9 mouse cellular contexts compared by ENCODE assay signal in the genomic region with DNA sequence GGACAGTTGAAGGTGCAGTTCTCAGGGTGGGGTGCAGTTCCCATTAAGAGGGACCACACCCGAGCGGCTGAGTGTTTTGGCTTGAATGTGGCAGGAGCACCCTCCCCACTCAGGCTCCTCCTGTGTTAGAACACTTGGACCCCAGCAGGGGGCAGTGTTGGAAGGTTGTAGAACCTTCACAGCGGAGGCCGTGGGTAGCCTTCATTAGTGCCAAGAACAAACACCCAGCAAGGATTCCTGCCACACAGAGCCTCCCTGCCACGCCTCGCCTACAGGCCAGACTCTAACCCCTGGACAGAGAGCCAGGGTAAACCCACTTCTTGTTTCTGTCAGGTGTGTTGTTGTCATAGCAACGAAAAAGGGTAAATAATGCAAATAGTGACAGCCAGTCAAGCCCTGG.
DNase-seq lines count a peak whose midpoint lies in the region; ATAC-seq and TF ChIP-seq lines count a peak whose summit lies in the region.
"Had no signal": no experiment of that assay in that cellular context is flagged by ENCODE, and none has a peak within 500 bp of the region (broad histone marks: within the 10 kb centered on the region; RNA-seq: fewer than 3 reads in every experiment).

No protein-coding gene starts in this region.

- 45% methylated on average over 7 of the region's 7 CpGs for WGBS in kidney, adult 2 months
- 59% methylated on average over 7 of the region's 7 CpGs for WGBS in kidney, embryonic 15.5 days

- peak; percentile 61 for TF ChIP-seq CTCF in kidney, adult 2 months (conservative IDR thresholded peaks at IDR 0.05; ENCODE audit: insufficient read depth, insufficient read length, low read depth, low read length)
- TF ChIP-seq CTCF in CH12.LX (conservative IDR thresholded peaks at IDR 0.05 in 1 of 2, IDR thresholded peaks at IDR 0.05 in 1 of 2; ENCODE audit: low read depth in 2 of 2, low read length in 2 of 2): peak; percentile 24 to 50; a peak in 2 of 4 replicates

- H3K4me2 ChIP-seq in kidney, embryonic 15.5 days: no peak overlapping the region
- no peak overlapping the region for H3K4me2 ChIP-seq in CH12.LX (ENCODE audit: insufficient read depth, low read depth, poor library complexity, severe bottlenecking)
- H3K4me2 ChIP-seq: limb, embryonic 13.5 days had no signal

- no peak overlapping the region for H3K4me3 ChIP-seq in kidney, adult 2 months (ENCODE audit: insufficient read depth, low read depth, low read length)
- H3K4me3 ChIP-seq in kidney, embryonic 15.5 days (replicated peaks): no peak overlapping the region
- no peak overlapping the region for H3K4me3 ChIP-seq in CH12.LX (replicated peaks in 1 of 3; ENCODE audit: low read depth in 2 of 3, low read length in 2 of 3, poor library complexity in 1 of 3)
- H3K4me3 ChIP-seq: limb, embryonic 13.5 days had no signal

- ATAC-seq in kidney, embryonic 15.5 days (replicated peaks; ENCODE audit: low FRiP score): no peak
- ATAC-seq in monocyte, adult 5-6 weeks (replicated peaks; ENCODE audit: insufficient number of reproducible peaks, low FRiP score, low TSS enrichment, poor library complexity, severe bottlenecking): no peak

- no peaks in the 10 kb centered on the region for H3K9me3 ChIP-seq in kidney, embryonic 15.5 days (replicated peaks)
- no peaks in the 10 kb centered on the region for H3K9me3 ChIP-seq in CH12.LX (replicated peaks; ENCODE audit: low read length)
- H3K9me3 ChIP-seq: limb, embryonic 13.5 days had no signal

- no peak overlapping the region for H3K27ac ChIP-seq in kidney, adult 2 months (ENCODE audit: insufficient read depth, low read depth, low read length)
- H3K27ac ChIP-seq in kidney, embryonic 15.5 days: no peak overlapping the region
- H3K27ac ChIP-seq in CH12.LX (ENCODE audit: insufficient read depth, low read depth): no peak overlapping the region
- H3K27ac ChIP-seq: limb, embryonic 13.5 days had no signal

- dilution Hi-C loops in CH12.LX (cut with MboI; ENCODE audit: extremely low pct_ligation_motif_present, extremely low pct_unique_long_range_greater_than_20kb, low sequenced_read_pairs): no loop called here

- no peaks in the 10 kb centered on the region for H3K79me2 ChIP-seq in CH12.LX (replicated peaks; ENCODE audit: control insufficient read depth, extremely low read depth, insufficient read depth, poor library complexity, severe bottlenecking)

- H3K9ac ChIP-seq in kidney, embryonic 15.5 days: no peak overlapping the region
- no peak overlapping the region for H3K9ac ChIP-seq in CH12.LX (ENCODE audit: insufficient read depth, low read depth)
- H3K9ac ChIP-seq: limb, embryonic 13.5 days had no signal

- no peaks in the 10 kb centered on the region for H3K27me3 ChIP-seq in kidney, adult 2 months (replicated peaks; ENCODE audit: control insufficient read depth, insufficient read depth, low read length)
- peaks cover 29% of the 10 kb centered on the region for H3K27me3 ChIP-seq in kidney, embryonic 15.5 days
- H3K27me3 ChIP-seq in CH12.LX (replicated peaks): peaks cover 73% of the 10 kb centered on the region

- no peaks in the 10 kb centered on the region for H3K36me3 ChIP-seq in kidney, adult 2 months (ENCODE audit: control insufficient read depth, insufficient read depth, low read length)
- H3K36me3 ChIP-seq in kidney, embryonic 15.5 days: no peaks in the 10 kb centered on the region
- H3K36me3 ChIP-seq in CH12.LX (replicated peaks in 1 of 2; ENCODE audit: control insufficient read depth in 1 of 2, insufficient read depth in 1 of 2, low read length in 1 of 2): no peaks in the 10 kb centered on the region
- H3K36me3 ChIP-seq: limb, embryonic 13.5 days had no signal

- peak; percentile 19 for DNase-seq in kidney, adult 2 months
- DNase-seq in CH12.LX (ENCODE audit: extremely low read depth): peak; percentile 53
- peak; percentile 53 to 54 for DNase-seq in adrenal gland, postnatal 36 days
- DNase-seq in kidney, postnatal 25 days: peak; percentile 31 to 56
- DNase-seq in retina, postnatal 1 day: peak; percentile 72
- no peak for DNase-seq in layer of hippocampus, postnatal 36 days

- TF ChIP-seq POLR2A in kidney, adult 2 months (IDR thresholded peaks at IDR 0.05; ENCODE audit: low read depth, low read length): no peak
- no peak for TF ChIP-seq POLR2A in CH12.LX (IDR thresholded peaks at IDR 0.05; ENCODE audit: low read depth, low read length)

- TF ChIP-seq EP300 in CH12.LX (IDR thresholded peaks at IDR 0.05; ENCODE audit: low read length): no peak

- in situ Hi-C loops in CH12.LX (cut with MboI; ENCODE audit: low pct_ligation_motif_present, low pct_unique_long_range_greater_than_20kb, low sequenced_read_pairs): loop anchor here (25.0 kb wide), 1 partner anchor 360 kb away; no protein-coding TSS in a partner anchor

- peak; percentile 26 for TF ChIP-seq RAD21 in CH12.LX (IDR thresholded peaks at IDR 0.05; ENCODE audit: low read depth, low read length)

- no peaks in the 10 kb centered on the region for H3K4me1 ChIP-seq in kidney, adult 2 months (ENCODE audit: control insufficient read depth, insufficient read depth, low read length)
- peaks cover 32% of the 10 kb centered on the region for H3K4me1 ChIP-seq in kidney, embryonic 15.5 days
- H3K4me1 ChIP-seq in CH12.LX (ENCODE audit: control insufficient read depth in 1 of 2, insufficient read depth in 2 of 2): no peaks in the 10 kb centered on the region

TF ChIP-seq in CH12.LX, 34 proteins besides CTCF, POLR2A, EP300 and RAD21:
- peak; percentile 32 for TF ChIP-seq SMC3 (IDR thresholded peaks at IDR 0.05; ENCODE audit: low read depth, low read length)
- TF ChIP-seq USF2 (conservative IDR thresholded peaks at IDR 0.05; ENCODE audit: low read depth, low read length): no peak
- no peak for TF ChIP-seq PAX5 (IDR thresholded peaks at IDR 0.05; ENCODE audit: low read length)
- TF ChIP-seq RCOR1 (conservative IDR thresholded peaks at IDR 0.05; ENCODE audit: low read depth, low read length): no peak
- TF ChIP-seq UBTF (IDR thresholded peaks at IDR 0.05; ENCODE audit: low read depth, low read length): no peak
- no peak for TF ChIP-seq HCFC1 (IDR thresholded peaks at IDR 0.05; ENCODE audit: low read depth, low read length)
- TF ChIP-seq ZC3H11A (IDR thresholded peaks at IDR 0.05; ENCODE audit: low read depth, low read length): no peak
TF ChIP-seq in CH12.LX: peak in this region for 1.

Comparison
In these comparisons a context has a peak if more than half of its experiments do, and no peak if none do; other contexts are left out.
1. DNase-seq: peak in kidney, adult 2 months (single experiment), CH12.LX (single experiment), adrenal gland, postnatal 36 days (2 of 2), kidney, postnatal 25 days (2 of 2) and retina, postnatal 1 day (single experiment); none in layer of hippocampus, postnatal 36 days (0 of 2).